Mouse (Mus musculus) kidney, embryonic 16.5 days (tissue): ENCODE data around the gene Rbm20. TPM values are rescaled to one million over a fixed set of nuclear protein-coding genes. Genes with fewer than 3 reads are reported as not detected.

ENCODE experiments used
- ATAC-seq: fragments of 200-750 bp; cut with Nextera tagmentation; 2 replicates; pipeline ENCODE4 v1.8.0; 2017; ENCODE audit warnings: moderate TSS enrichment; ENCODE audit not compliant: low FRiP score, low TSS enrichment
- H3K27ac ChIP-seq: fragments of 300-500 bp; sonication (generic); 2 replicates; pipeline ENCODE4 v1.5.1; 2014; ENCODE audit warnings: low read length
- H3K27me3 ChIP-seq: fragments of 300-500 bp; sonication (generic); 2 replicates; pipeline ENCODE4 v1.6.1; 2014; ENCODE audit warnings: low read length, control low read depth, mixed read lengths; ENCODE audit not compliant: insufficient read depth
- H3K36me3 ChIP-seq: fragments of 300-500 bp; sonication (generic); 2 replicates; pipeline ENCODE4 v1.6.1; 2014; ENCODE audit warnings: low read length, control low read depth, mixed read lengths; ENCODE audit not compliant: insufficient read depth
- H3K4me1 ChIP-seq: fragments of 300-500 bp; sonication (generic); 2 replicates; pipeline ENCODE4 v1.6.1; 2014; ENCODE audit warnings: low read length, control low read depth, mixed read lengths; ENCODE audit not compliant: insufficient read depth
- H3K4me2 ChIP-seq: fragments of 300-500 bp; sonication (generic); replicated peaks from 2 replicates; pipeline ENCODE4 v1.6.1; 2014; ENCODE audit warnings: low read depth, low read length
- H3K4me3 ChIP-seq: fragments of 300-500 bp; sonication (generic); 2 replicates; pipeline ENCODE4 v1.5.1; 2014; ENCODE audit warnings: mild to moderate bottlenecking, low read length
- H3K9ac ChIP-seq: fragments of 300-500 bp; sonication (generic); replicated peaks from 2 replicates; pipeline ENCODE4 v1.6.1; 2014; ENCODE audit warnings: low read length
- H3K9me3 ChIP-seq: fragments of 300-500 bp; sonication (generic); 2 replicates; pipeline ENCODE4 v1.6.1; 2016; ENCODE audit warnings: low read length, control low read depth
- WGBS: fragments of 180-500 bp; shearing (Covaris S2); extraction: QIAGEN DNeasy Blood & Tissue Kit; methylation state at CpG from one replicate; pipeline ENCODE4 v1.1.7; 2014; 5-methylcytosine and 5-hydroxymethylcytosine counted together
- polyA plus RNA-seq: library from polyadenylated mRNA; unstranded; fragments of >200 nt; fragmentation: Nextera tagmentation; extraction: Ambion mirVana; gene quantifications from 2 replicates; pipeline ENCODE4 v1.2.1, GENCODE M21; 2015

The Rbm20 gene
- polyA plus RNA-seq, 1 experiment from 2014 or later, result 2.5 TPM

- H3K4me1 ChIP-seq, result no peaks in the 10 kb centered on the region
- H3K9me3 ChIP-seq, result peaks cover 4% of the 10 kb centered on the region; the same call in 1 of the 2 replicates
- no peaks in the 10 kb centered on the region for H3K36me3 ChIP-seq
- no peak overlapping the region for H3K4me2 ChIP-seq
- H3K27ac ChIP-seq, result no peak overlapping the region
- H3K4me3 ChIP-seq, result no peak overlapping the region
- no peak for ATAC-seq
- WGBS, result 80% methylated on average over 17 of the region's 17 CpGs
- H3K27me3 ChIP-seq, result no peaks in the 10 kb centered on the region
- no peak overlapping the region for H3K9ac ChIP-seq
These were observed 83.3 kb downstream of the Rbm20 start for GRCm38 (mm10) chr19:53760125-53761101.

- peak; percentile 70 for ATAC-seq
- Histone ChIP-seq H3K27ac (no peak overlapping the region), H3K27me3 (no peaks in the 10 kb centered on the region), H3K36me3 (no peaks in the 10 kb centered on the region), H3K9ac (no peak overlapping the region), H3K4me3 (no peak overlapping the region), H3K4me1 (no peaks in the 10 kb centered on the region), H3K9me3 (no peaks in the 10 kb centered on the region; the same call in 1 of the 2 replicates), H3K4me2 (no peak overlapping the region)
- WGBS, result 61% methylated on average over 8 of the region's 8 CpGs
These were observed 85.8 kb downstream of the Rbm20 start for GRCm38 (mm10) chr19:53762749-53763438.

- 71% methylated on average over 6 of the region's 7 CpGs for WGBS
These were observed 87.8 kb downstream of the Rbm20 start for GRCm38 (mm10) chr19:53764688-53765478.

GRCm38 (mm10) chr19:53768478-53768877 lies 91.4 kb downstream of the Rbm20 start:
- 0 out of 2 replicates have a peak overlapping the region, but pooled peaks have one; percentile 39 for H3K9ac ChIP-seq
- H3K4me1 ChIP-seq, result peaks cover 4% of the 10 kb centered on the region; the same call in 1 of the 2 replicates
- H3K27me3 ChIP-seq, result no peaks in the 10 kb centered on the region
- H3K36me3 ChIP-seq, result no peaks in the 10 kb centered on the region
- no peak overlapping the region for H3K4me3 ChIP-seq
- H3K27ac ChIP-seq, result no peak overlapping the region
- no peaks in the 10 kb centered on the region; the same call in 1 of the 2 replicates for H3K9me3 ChIP-seq
- ATAC-seq, result no peak
- no peak overlapping the region; the same call in 1 of the 2 replicates for H3K4me2 ChIP-seq
- 16% methylated on average over 3 of the region's 3 CpGs for WGBS

More at GRCm38 (mm10) chr19:53764688-53765478, 87.8 kb downstream of the Rbm20 start:
- ATAC-seq, result no peak
- Histone ChIP-seq H3K27ac (no peak overlapping the region), H3K4me1 (peaks cover 4% of the 10 kb centered on the region; the same call in 1 of the 2 replicates), H3K4me3 (no peak overlapping the region), H3K9me3 (no peaks in the 10 kb centered on the region; the same call in 1 of the 2 replicates), H3K27me3 (no peaks in the 10 kb centered on the region), H3K4me2 (no peak overlapping the region), H3K9ac (no peak overlapping the region), H3K36me3 (no peaks in the 10 kb centered on the region)

- Histone ChIP-seq H3K27me3 (no peaks in the 10 kb centered on the region), H3K9me3 (no peaks in the 10 kb centered on the region), H3K9ac (no peak overlapping the region), H3K4me1 (peaks cover 10% of the 10 kb centered on the region; the same call in 1 of the 2 replicates), H3K4me3 (no peak overlapping the region), H3K27ac (peak overlapping the region; percentile 48; the same call in 1 of the 2 replicates), H3K4me2 (no peak overlapping the region), H3K36me3 (no peaks in the 10 kb centered on the region)
- peak; percentile 65; the same call in 1 of the 2 replicates for ATAC-seq
- 47% methylated on average over 11 of the region's 11 CpGs for WGBS
These were observed 97.0 kb downstream of the Rbm20 start for GRCm38 (mm10) chr19:53773937-53774640.

GRCm38 (mm10) chr19:53774641-53775350 lies 97.7 kb downstream of the Rbm20 start:
- H3K4me3 ChIP-seq, result no peak overlapping the region
- 38% methylated on average over 6 of the region's 7 CpGs for WGBS
- no peak overlapping the region for H3K9ac ChIP-seq
- ATAC-seq, result 0 out of 2 replicates have a peak, but pooled peaks have one; percentile 19
- H3K9me3 ChIP-seq, result no peaks in the 10 kb centered on the region
- H3K36me3 ChIP-seq, result no peaks in the 10 kb centered on the region
- H3K27me3 ChIP-seq, result no peaks in the 10 kb centered on the region
- no peak overlapping the region for H3K27ac ChIP-seq
- peaks cover 10% of the 10 kb centered on the region; the same call in 1 of the 2 replicates for H3K4me1 ChIP-seq
- no peak overlapping the region for H3K4me2 ChIP-seq

GRCm38 (mm10) chr19:53779402-53779801 lies 102.3 kb downstream of the Rbm20 start:
- peaks cover 2% of the 10 kb centered on the region for H3K4me1 ChIP-seq
- no peak for ATAC-seq
- H3K9ac ChIP-seq, result no peak overlapping the region
- H3K36me3 ChIP-seq, result no peaks in the 10 kb centered on the region
- H3K27me3 ChIP-seq, result no peaks in the 10 kb centered on the region
- no peaks in the 10 kb centered on the region for H3K9me3 ChIP-seq
- H3K27ac ChIP-seq, result no peak overlapping the region
- no peak overlapping the region for H3K4me3 ChIP-seq
- no peak overlapping the region for H3K4me2 ChIP-seq
- WGBS, result 87% methylated on average over 9 of the region's 9 CpGs

GRCm38 (mm10) chr19:53779818-53780217 lies 102.7 kb downstream of the Rbm20 start:
- no peaks in the 10 kb centered on the region; the same call in 1 of the 2 replicates for H3K4me1 ChIP-seq
- H3K9ac ChIP-seq, result no peak overlapping the region
- ATAC-seq, result no peak
- WGBS, result 78% methylated on average over 4 of the region's 4 CpGs
- H3K4me2 ChIP-seq, result no peak overlapping the region
- H3K9me3 ChIP-seq, result no peaks in the 10 kb centered on the region
- no peak overlapping the region for H3K4me3 ChIP-seq
- no peak overlapping the region for H3K27ac ChIP-seq
- H3K36me3 ChIP-seq, result no peaks in the 10 kb centered on the region
- H3K27me3 ChIP-seq, result no peaks in the 10 kb centered on the region
